Mouse (Mus musculus): ENCODE data around the gene Sec24c. TPM values are rescaled to one million over a fixed set of nuclear protein-coding genes. Genes with fewer than 3 reads are reported as not detected.

The Sec24c gene
- total RNA-seq, 2 experiments from 2014 or later, result 116 to 125 TPM

- DNase-seq, result no peak
Observed at GRCm38 (mm10) chr14:20735892-20736390, 61.8 kb downstream of the Sec24c start.

GRCm38 (mm10) chr14:20737306-20737705 is 63.2 kb downstream of the Sec24c start:
- no peak for DNase-seq

- DNase-seq, result no peak
Observed at GRCm38 (mm10) chr14:20738511-20738910, 64.4 kb downstream of the Sec24c start.

- no peak for DNase-seq
Observed at GRCm38 (mm10) chr14:20741301-20741700, 67.2 kb downstream of the Sec24c start.

GRCm38 (mm10) chr14:20743614-20744013 is 69.5 kb downstream of the Sec24c start:
- DNase-seq, result no peak

Small RNA genes lying within 50 kb of the gene (microRNA-seq; reads per million reads assigned to microRNA genes)
- gene Mir6946, result 0.30 to 0.85 reads per million in 2 experiments

Other genes starting within 250 kb of the Sec24c start
- gene Cfap70, start 222.1 kb upstream of the Sec24c start, total RNA-seq (2021), result 1 to 10 TPM in 1 of 2 experiments, under 1 TPM in 1; 0.75 to 2.4 TPM
- gene Anxa7, start 194.2 kb upstream of the Sec24c start, total RNA-seq (2021), result 10 to 100 TPM; 68.0 to 69.7 TPM
- gene Mss51, start 177.4 kb upstream of the Sec24c start, total RNA-seq (2021), result 1 to 10 TPM; 1.3 to 1.5 TPM
- 100 to 1,000 TPM; 306 to 322 TPM for gene Ppp3cb, start 127.7 kb upstream of the Sec24c start, total RNA-seq (2021)
- gene Usp54, start 33.2 kb upstream of the Sec24c start, total RNA-seq (2021), result 10 to 100 TPM; 49.1 to 57.8 TPM
- gene Myoz1, start 17.8 kb upstream of the Sec24c start, total RNA-seq (2021), result not detected
- under 1 TPM; 0.15 TPM for gene Synpo2l, start 6.0 kb upstream of the Sec24c start, total RNA-seq (2021)
- 10 to 100 TPM; 15.1 to 16.4 TPM for gene Fut11, start 20.7 kb downstream of the Sec24c start, total RNA-seq (2021)
- 10 to 100 TPM; 48.8 to 50.0 TPM for gene Chchd1, start 28.7 kb downstream of the Sec24c start, total RNA-seq (2021)
- 100 to 1,000 TPM; 154 to 187 TPM for gene Zswim8, start 33.2 kb downstream of the Sec24c start, total RNA-seq (2021)
- gene Ndst2, start 60.3 kb downstream of the Sec24c start, total RNA-seq (2021), result 10 to 100 TPM; 16.5 to 16.9 TPM
- 100 to 1,000 TPM; 187 to 199 TPM for gene Camk2g, start 119.8 kb downstream of the Sec24c start, total RNA-seq (2021)
- gene Plau, start 162.4 kb downstream of the Sec24c start, total RNA-seq (2021), result 1 to 10 TPM; 4.2 to 4.3 TPM

Measured in layer of hippocampus, postnatal 36 days (tissue).